Mouse (Mus musculus): ENCODE measurements at regions not wholly inside any gene's neighbourhood (a gene's known extent, or its start where the extent isn't known, plus 50 kb on each side); places are given as distances from the start of the nearest gene placed in this dataset.

GRCm38 (mm10) chr10:44846149-44846548 is 220.9 kb upstream of the Prep start:
- TF ChIP-seq ZNF384 (IDR thresholded peaks at IDR 0.05; ENCODE audit: low read depth, low read length) (no peak), CTCF (IDR thresholded peaks at IDR 0.05 in 2 of 3, conservative IDR thresholded peaks at IDR 0.05 in 1 of 3; ENCODE audit: control insufficient read depth in 1 of 3, insufficient read depth in 1 of 3, low read depth in 2 of 3, low read length in 3 of 3, poor library complexity in 1 of 3, severe bottlenecking in 1 of 3) (no peak), EP300 (IDR thresholded peaks at IDR 0.05; ENCODE audit: low read depth in 1 of 2, low read length in 2 of 2) (no peak), GATA1 (IDR thresholded peaks at IDR 0.05; ENCODE audit: low read depth, low read length) (no peak), MAX (IDR thresholded peaks at IDR 0.05; ENCODE audit: low read length) (no peak), POLR2AphosphoS2 (IDR thresholded peaks at IDR 0.05; ENCODE audit: low read length) (no peak), POLR2A (IDR thresholded peaks at IDR 0.05; ENCODE audit: control insufficient read depth in 1 of 2, insufficient read depth in 1 of 2, low read depth in 1 of 2, low read length in 2 of 2, poor library complexity in 1 of 2) (no peak), SMC3 (IDR thresholded peaks at IDR 0.05; ENCODE audit: low read depth, low read length) (no peak)

All from MEL (cell line).